Mouse (Mus musculus) gastrocnemius, adult 8-10 months (tissue): ENCODE data around the gene Bmyc. TPM values are rescaled to one million over a fixed set of nuclear protein-coding genes. Genes with fewer than 3 reads are reported as not detected.
"Not testable (repeated sequence)": the region's sequence is repeated elsewhere in the genome, so short reads cannot be mapped to it uniquely, and the experiment has no call there.

Source experiments
- DNase-seq, 2 experiments: peaks; one replicate each; pipeline ENCODE4 v3.0.0; 2022; ENCODE audit warnings: low spot score in 2 of 2
- total RNA-seq, 4 experiments: library from RNA; stranded (reverse); gene quantifications; 2 replicates each; pipeline ENCODE4 v1.2.4; 2022

The Bmyc gene
- total RNA-seq, result 10 to 100 TPM; 18.7 to 22.3 (median 20.6) TPM

GRCm38 (mm10) chr2:25706643-25707481 lies at the start of gene Bmyc:
Gene Bmyc (plus strand): TSS chr2:25706739.
- DNase-seq, result peak; percentile 34 to 48

DNA sequence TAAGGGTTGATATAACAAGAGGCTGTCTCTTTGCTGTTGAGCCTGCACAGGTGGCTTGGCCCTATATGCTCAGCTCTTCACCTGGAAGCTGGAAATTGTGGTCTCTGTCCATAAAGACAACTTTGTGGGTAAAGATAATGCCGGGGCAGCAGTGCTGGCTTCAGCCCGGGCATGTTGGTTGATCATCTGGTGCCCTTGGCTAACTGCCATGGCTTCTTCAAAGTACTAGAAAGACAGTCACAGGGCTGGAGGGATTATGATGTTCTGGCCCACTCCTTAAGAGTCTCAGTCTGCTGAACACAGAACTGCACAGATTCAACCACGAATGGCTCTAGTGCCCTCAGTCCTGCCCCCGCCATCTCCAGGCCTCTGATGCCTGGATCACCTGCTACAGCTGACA lies 49.3 kb upstream of the Bmyc start:
- no peak for DNase-seq

- DNase-seq, result no peak
These were observed 48.9 kb upstream of the Bmyc start, which contains the start of gene Lcn5 for GRCm38 (mm10) chr2:25657652-25658051. Gene Lcn5 (plus strand): TSS chr2:25657952.

DNA sequence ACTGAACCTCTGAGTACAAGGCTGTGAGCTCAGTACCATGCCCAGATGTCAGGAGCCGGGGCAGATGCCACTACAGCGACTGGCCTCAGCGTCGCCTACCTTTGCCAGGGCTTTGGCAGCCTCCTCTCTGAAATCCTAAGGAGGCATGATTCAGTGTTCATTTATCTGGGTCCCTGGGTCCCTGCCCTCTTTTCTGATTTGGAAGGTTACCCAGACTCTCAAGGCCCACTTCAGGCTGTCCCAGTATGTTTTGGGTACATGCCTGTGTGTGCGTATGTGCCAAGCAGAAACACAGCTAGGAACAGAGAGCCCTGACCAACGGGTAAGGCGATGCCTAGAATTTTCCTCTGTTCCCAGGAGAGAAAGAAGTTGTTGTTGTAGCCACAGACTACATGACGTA lies 46.3 kb upstream of the Bmyc start:
- no peak for DNase-seq

GRCm38 (mm10) chr2:25661245-25661970 lies 45.1 kb upstream of the Bmyc start:
- DNase-seq, result no peak

- DNase-seq, result no peak
These were observed 43.0 kb upstream of the Bmyc start for GRCm38 (mm10) chr2:25663511-25663910.

GRCm38 (mm10) chr2:25664125-25664524 lies 42.4 kb upstream of the Bmyc start:
- DNase-seq, result no peak

- DNase-seq, result no peak
These were observed 40.0 kb upstream of the Bmyc start for GRCm38 (mm10) chr2:25666516-25666915.

- DNase-seq, result no peak
These were observed 30.1 kb upstream of the Bmyc start, which contains the start of gene Lcn6 for GRCm38 (mm10) chr2:25676486-25676885. Gene Lcn6 (plus strand): TSS chr2:25676786.

DNA sequence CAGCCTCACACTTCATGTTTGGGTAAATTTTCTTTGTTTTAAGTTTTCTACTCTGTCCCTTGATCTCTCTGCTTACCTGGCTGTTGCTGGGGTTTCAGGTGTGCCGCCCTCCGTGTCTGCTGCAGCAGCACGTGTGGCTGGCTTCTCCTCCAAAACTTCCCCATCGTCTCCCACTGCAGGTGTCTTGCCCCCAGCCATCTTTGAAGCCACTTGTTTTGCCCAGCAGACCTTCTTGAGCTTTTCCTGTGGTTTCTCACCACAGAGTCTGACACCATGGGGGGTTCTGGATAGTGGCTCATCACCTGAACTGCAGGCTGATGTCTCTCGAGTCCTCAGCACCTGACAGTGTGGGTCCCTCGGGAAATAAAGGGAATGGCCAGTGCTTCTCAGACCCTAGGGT lies 27.0 kb upstream of the Bmyc start:
- no peak for DNase-seq

DNA sequence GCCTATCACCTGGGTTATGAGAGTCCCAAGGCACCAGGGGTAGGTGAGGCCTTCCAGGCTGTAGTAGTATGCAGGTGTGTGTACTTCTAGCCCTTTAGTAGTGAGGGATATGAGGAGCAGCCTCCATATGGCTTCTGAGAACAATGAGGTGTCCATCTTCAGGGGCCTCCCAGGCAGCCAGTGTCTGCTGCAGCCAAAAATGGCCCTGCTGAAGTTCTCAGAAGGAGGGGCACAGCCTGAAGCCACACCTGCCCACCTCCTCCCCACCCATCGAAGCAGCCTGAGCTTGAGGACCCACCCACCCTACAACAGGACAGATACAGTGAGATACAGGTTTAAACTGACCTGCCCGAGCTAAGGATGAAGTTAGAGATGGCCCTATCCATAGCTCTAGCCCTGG lies 24.1 kb upstream of the Bmyc start, which contains the start of gene Lcn10:
Gene Lcn10, plus strand, starts transcription at position 301 of the 400 bp plus-strand sequence.
- DNase-seq, result no peak

DNA sequence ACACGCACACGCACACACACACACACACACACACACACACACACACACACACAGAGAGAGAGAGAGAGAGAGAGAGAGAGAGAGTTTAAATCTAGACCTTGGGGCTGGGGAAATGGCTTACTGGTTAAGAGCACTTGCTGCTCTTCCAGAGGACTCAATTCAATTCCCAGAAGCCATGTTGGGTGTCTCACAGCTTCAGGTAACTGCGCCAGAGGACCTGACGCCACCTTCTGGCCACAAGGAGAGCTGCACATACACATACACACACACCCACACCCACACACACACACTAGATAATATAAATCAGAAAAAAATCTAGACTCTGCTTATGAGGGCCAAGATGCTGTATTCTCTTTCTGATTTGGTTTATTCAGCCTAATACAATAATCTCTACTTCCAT lies 19.6 kb upstream of the Bmyc start:
- no peak for DNase-seq

DNA sequence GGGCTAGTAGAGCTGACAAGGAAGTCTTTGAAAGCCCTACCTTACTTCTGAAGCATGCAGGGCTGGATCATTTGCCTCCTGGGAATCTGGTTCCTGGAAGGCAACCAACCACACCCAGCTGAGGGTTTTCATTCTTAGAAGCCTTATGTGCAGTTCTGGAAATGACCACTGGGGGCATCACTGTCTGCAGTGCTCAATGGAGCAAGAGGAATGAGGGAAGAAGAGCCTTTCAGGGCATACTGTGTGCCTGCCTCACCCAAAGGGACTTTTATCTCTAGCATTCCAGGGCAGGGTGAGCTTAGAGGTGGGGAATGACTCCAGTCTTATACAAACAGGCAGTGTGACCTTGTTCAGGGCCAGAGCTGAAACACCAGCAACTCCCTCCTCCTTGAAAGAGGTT lies 11.9 kb upstream of the Bmyc start:
- peak; percentile 18 to 27 for DNase-seq

- no peak for DNase-seq
These were observed 9.6 kb upstream of the Bmyc start for GRCm38 (mm10) chr2:25696951-25697350.

GRCm38 (mm10) chr2:25698696-25699095 lies 7.8 kb upstream of the Bmyc start:
- no peak for DNase-seq

GRCm38 (mm10) chr2:25699743-25700142 lies 6.8 kb upstream of the Bmyc start, which contains the start of gene Obp2a:
Gene Obp2a (plus strand): TSS chr2:25700043.
- not testable (repeated sequence) for DNase-seq

GRCm38 (mm10) chr2:25701001-25701400 lies 5.5 kb upstream of the Bmyc start:
- no peak for DNase-seq

DNA sequence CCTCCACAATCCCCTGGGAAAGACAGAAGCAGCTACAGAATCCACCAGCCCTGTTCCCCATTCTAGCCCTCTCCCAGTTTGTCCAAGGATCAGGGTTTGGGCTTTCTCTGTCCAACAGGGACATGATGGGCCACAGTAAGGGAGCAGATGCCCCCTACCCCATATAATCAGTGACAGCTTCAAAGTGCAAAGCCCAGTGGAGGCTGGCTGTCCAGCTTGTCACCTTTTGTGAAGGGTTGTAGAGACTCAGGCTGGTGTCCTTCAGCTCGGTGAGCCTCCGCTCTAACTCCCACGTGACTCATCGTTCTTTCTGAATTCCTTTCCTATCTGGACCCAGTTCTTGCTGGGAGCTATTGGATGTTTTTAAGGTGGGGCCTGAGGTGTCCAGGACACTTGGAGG lies 2.8 kb upstream of the Bmyc start:
- DNase-seq, result no peak

DNA sequence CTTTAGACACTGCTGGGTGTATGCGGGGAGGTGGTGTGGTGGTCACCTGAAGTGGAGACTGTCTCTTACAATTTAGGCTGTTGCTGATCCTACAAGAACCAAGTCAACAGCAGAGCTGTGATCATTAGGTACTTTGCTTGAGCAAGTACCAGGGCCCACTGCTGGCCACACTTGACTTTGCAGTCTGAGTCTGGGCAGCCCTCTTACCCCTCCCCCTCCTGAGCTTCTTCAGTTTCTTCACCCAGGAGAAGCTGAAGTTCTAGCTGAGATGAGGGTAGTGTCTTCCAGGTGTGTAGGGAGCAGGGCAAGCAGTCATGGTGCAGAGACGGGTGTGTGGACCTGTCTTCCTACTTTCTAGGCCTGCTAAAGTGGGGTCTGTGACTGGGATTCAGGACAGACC lies 1.6 kb downstream of the Bmyc start:
- peak; percentile 22 to 42 for DNase-seq

DNA sequence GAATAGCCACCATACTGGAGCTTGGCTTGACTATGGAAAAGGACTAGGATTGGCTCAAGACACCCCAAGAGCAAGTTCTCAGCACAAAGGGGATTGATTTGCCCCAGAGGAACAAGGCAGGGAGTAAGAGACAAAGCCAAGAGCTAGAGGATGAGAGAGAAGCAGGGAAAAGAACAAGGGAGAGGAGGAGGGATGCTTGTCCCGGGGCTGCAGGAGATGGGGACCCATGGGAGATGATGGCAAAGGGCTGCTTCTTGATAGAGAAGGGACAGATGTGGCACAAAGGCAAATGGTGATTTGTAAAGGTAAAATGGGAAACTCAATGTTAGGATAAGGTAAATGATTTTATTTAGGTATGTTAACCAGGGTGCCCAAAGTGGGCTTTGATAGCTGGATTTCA lies 2.5 kb downstream of the Bmyc start:
- not testable (repeated sequence) for DNase-seq

- not testable (repeated sequence) for DNase-seq
These were observed 3.3 kb downstream of the Bmyc start for GRCm38 (mm10) chr2:25709791-25710190.

GRCm38 (mm10) chr2:25711641-25712040 lies 5.1 kb downstream of the Bmyc start:
- DNase-seq, result not testable (repeated sequence)
